Mouse (Mus musculus) gastrocnemius, postnatal 25 days (tissue): Measurements from ENCODE around the gene Abhd17a. TPM values are rescaled to one million over a fixed set of nuclear protein-coding genes. Genes with fewer than 3 reads are reported as not detected.

Source experiments
- DNase-seq: peaks from one replicate; pipeline ENCODE4 v3.0.0; 2022
- total RNA-seq, 2 experiments: library from RNA; stranded (reverse); gene quantifications; 1 replicate in 1 of 2; 2 replicates in 1 of 2; pipeline ENCODE4 v1.2.3; 2021

Abhd17a gene
- total RNA-seq, 2 experiments from 2014 or later, result 53.8 to 58.8 TPM

DNA sequence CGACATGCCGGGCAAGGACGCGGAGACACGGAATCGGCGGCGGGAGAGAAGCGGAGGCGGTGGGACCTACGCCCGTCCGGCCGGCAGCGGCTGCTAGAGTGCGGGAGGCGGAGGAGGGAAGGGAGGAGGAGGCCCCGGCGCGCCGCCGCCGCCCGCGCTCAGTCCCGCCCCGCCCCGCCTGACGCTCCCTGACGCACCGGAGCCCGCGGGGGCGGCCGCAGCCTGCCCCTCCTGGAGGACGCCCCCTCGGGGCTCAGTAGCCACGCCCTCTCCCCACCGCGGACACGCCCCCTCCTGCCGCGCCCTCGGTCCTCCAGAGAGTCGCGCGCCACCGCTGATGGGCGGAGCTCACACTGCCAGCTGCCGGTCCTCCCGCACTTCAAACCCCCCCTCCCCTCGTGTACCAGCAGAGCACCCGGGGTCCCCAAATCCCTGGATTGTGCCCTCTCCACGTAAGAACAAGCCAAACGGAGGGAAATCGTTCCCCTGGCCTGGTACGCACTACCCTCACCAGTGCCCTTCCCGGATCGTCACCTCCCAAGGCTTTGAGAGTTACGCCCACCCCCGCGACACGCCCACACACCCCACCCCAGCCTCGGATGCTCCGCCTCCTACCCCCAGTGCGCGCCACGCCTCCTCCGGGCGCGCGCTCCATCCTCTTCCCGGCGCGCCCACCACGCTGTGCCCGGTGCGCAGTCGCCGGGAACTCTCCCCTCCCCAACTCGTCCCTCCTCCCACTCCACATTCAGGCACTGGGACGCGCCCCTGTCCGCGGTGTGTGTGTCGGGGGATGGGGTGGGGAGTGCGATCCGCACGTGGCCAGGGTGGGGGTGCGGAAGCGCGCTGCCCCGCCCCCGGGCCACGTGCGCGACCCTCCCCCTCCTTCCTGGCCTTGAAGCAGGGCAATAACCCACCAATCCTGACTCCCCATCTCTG is 12.7 kb downstream of the Abhd17a start, which contains the start of gene Klf16:
TSS of gene Klf16 (minus strand) at position 127 of the 936 bp plus-strand sequence.
- peak; percentile 97 for DNase-seq

DNA sequence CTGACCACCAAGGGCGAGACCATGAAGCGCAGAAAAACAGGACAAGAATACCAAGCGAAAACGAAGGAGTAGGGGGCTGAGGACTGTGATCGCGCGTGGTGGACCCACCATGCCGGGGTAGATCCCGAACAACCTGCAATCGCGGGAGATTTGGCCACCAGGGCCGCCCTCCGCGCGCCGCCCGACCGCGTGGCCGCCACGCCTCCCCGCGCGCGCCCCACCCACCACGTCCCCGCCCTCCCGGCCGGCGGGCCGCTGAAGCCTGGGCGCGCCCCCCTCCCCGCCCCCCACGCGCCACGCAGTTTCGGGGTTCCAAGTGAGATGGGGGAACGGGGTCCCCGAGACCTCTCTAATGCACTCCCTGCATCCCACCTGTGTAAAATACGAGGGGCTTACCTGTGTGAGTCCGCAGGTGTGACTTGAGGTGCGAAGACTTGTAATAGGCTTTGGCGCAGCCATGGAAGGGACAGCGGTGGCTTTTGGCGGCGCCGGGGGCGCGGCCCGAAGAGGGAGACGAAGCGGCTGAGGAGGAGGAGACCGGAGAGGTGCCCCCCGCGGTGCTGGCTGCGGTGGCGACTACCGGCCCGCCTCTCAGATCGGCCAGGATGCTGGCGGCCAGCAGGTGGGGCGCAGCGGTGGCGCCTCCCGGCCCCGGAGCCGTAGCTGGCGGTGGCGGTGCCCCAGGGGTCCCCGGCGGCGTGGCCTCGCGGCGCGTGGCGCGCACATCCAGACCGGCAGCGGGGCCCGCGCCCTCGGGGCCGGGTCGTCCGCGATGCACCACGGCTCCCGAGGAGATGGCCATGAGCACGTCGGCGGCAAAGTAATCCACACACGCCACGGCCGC is 13.6 kb downstream of the Abhd17a start:
- peak; percentile 49 for DNase-seq

DNA sequence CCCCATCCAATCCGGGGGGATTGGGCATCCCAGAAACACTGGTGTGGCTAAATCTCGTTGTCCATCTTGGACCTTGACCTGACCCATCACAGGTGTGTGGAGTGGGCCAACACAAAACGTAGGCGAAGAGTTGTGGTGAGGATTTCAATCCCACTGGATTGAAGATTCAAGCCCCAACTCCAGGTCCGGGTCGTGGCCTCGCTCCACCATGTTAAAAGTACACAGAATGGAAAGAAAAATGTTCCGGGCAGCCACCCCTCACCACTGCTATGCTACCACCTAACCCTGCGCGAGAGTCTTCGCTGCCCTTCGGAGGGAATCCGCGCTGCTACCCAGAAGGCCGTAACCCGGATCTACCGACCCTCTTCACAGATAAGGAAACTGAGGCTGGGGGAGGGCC is 14.2 kb downstream of the Abhd17a start:
- DNase-seq, result no peak

DNA sequence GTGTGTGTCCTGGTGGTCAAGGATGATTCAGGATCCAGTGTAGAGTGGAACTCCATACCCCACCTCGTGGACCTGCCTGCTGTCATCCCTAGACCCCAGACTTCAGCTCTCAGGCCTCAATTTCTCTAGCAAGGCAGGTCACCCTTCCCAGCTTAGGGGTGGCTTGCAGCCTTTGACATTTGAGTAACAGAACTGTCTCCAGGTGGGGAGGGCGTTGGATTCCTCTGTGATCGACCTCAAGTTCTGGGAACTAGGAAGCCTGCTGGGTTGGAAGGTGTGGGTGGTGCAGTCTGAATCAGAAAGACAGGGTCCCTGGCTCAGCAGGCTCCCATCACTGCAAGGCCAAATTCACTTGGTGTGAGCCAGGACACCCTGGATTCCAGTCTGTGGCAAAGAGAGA is 15.2 kb downstream of the Abhd17a start:
- no peak for DNase-seq

DNA sequence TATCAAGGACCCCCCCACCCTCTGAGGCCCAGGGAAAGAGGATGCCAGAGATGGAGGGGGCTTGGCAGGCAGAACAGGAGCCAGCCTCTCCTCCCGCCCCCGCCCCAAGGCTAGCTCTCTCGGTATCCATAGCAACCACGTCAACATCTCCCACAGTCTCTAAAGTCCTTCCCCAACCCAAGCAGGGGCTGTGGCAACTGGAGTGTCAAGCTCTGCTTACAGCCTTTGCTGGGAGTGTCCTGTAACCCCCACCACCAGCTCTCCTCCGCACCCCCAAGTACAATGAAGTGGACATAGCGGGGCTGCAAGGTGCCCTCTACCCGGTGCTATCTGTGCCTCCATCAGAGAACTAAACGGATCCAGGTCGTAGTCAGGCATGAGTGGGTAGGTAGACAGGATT is 16.2 kb downstream of the Abhd17a start:
- DNase-seq, result no peak

DNA sequence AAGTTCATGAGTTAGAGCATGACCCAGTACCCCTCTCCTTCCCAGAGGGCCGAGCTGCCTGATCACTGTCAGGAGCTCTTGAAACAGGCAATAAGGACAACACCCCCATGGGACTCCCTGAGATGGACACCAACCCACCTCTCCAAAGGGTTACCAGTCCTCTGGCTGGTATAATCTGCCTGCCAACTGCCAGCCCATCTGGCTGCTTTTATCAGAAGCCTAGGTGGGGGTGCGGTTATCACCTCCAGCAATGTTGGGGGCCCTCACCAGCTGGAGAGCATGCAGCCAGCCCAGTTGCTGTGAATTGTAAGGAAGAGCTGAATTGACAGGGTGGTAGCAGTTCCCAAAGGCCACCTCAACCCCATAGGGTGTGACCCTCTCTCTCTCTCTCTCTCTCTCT is 17.7 kb downstream of the Abhd17a start:
- DNase-seq, result no peak

DNA sequence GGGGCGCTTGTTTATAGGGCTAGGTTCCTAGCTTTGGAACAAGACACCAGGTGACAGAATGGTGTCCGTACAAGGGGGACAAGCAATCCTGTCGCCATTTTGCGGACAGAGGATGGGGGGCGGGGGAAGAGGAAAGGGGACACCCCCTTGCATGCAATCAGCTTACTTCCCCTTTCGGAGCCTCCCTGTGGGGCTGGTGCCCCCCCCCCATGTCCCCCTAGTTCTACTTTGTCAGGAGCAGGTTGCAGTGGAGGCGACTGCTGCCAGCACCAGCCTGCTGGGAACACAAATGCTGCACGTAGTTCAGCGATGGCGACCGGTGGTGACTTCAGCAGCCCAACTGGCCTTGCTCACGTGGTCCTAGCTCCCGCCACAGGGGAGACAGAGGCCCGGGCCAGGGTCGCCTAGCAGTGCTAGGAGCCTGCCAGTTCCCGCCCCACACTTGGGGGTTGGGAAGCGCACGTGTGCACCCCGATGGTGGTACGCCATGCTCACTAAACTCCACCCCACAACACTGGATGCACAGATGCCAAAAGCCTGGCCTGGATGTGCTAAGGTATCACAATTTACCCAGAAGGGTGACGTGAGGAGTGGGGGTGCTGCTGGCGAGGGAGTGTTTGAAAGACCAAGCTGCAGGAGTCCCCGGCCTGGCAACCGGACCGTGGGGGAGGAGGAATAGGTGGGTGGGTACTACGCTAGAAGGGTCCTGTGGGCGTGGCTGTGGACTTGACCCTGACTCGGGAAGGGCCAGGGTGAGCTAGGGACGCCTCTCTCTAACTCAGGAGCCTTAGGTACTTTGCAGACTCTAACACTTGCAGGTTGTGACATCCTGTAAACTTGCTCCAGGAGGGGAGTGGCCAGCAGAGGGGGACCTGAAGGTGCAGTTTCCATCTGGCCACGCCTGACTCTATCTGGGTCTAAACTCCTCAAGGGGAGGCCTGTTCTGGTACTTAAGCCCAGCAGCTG is 19.0 kb downstream of the Abhd17a start:
- DNase-seq, result no peak

DNA sequence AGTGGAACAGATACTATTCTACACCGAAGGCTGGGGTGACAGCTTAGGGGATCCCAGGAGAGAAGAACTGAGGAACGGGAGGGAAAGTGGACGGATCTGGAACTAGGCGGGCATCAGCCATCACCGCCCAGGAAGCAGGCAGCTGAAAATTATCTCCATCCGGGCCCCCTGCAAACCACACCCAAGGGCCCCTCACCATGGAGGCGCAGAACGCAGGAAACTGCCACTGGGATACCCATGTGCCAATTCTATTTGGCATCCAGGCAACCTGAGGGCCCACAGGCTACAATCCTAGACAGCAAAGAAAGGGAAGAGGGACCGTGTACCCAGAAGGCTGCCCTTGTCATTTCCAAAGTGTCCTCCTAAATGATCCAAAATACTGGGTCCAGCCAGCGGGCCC is 19.7 kb downstream of the Abhd17a start:
- no peak for DNase-seq

DNA sequence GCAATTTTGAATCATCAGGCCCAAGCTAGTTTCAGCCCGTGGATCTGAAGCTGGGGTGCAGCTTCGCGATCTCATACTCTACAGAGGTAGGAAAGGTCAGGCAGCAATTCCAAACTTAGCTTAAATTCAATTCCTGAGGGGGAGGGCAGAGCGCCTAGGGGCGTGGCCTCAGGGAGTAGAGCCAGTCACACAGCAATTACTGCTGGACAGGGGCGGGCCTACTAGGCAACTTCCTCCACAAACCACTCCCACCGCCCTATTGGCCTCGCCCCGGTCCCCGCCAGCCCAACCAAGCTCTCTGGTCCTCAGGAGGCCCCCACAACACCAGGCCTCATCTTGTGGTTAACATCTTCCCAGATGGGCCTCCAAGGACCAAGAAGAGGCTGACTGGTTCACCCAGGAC is 20.5 kb downstream of the Abhd17a start:
- DNase-seq, result peak; percentile 83

DNA sequence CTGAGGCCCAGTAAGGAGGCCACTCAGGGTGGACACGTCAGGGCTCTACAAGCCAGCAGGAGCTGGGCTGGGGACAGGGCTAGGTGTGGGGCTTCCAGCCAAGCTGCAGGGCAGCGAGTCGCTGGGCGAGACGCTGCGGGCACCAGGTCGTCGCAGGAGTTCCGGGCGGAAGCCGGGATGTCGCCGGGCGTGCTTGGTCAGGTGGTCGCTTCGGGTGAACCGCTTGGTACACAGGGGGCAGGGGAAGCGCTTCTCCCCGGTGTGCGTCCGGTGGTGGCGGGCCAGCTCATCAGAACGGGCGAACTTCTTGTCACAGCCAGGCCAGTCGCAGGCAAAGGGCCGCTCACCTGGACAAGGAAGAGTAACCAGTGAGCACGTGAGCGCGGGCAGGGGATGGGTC is 21.3 kb downstream of the Abhd17a start:
- peak; percentile 11 for DNase-seq

DNA sequence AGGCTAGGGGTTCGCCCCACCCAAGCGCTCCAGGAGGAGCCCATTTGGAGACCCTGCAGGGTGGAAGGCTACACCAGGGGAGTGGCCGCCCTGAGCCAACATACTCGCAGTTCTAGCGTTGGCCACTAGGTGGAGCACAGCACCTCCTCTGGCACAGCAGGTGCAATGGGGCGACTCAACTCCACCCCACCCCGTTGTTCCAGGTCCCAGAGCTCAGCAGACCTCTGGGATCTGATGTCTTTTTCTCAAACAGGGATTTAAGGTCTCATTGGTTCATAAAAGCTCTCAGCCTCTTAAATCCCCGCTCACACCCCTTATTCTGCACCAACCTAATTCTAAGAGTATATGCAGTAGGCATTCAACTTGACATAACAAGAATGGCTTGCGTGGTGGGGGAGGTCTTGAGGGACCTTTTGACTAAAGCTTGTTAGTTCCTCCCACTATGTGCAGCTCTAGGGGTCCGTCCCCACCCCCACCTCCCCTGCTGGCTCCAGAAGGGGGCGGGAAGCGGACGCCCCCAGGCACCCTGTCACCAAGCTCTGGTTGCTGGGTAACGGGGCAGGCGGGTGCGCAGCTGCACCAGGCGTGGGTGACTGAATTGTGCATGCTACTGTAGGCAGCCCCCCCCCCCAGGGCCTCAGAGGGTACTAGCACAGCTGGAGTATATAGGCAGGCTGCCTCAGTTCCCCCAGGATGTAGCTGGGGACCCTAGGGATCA is 23.6 kb downstream of the Abhd17a start:
- peak; percentile 67 for DNase-seq

DNA sequence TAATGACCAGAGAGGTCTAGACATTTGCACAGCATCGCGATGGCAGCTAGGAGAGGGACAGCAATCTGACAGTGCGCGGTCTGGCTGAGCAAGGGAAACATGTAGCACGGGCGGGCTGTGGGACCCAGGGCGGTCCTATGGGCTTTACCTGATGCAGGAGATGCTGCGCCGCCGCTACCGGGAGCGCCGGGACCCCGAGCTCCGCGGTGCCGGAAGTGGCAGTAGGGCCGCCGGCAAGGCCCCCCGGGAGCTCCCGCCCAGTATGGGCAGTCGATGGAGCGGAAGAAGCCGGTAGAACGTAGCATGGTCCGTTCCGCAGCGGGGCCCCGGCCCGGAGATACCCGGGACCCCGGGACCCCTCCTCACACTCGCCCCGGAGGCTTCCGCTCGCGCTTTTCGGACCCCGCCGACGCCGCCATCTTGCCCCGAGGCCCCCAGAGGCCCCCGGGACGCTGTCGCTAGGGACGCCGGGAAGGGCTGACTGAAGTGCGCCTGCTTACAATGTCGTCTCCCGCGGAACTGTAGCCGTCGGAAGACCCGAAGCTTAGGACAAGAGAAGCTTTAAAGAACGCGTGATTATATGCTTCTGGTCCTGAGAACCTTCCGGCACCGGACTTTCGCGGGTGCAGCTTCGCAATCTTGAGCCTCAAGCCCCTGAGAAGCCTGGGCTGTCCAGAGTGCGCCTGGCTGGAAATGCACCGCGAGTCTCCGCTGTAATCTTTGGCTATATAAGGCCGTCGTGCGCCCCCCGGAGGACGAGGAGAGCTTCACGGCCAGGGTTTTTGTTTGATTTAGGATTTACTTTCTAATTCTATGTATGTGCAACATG is 28.8 kb downstream of the Abhd17a start, which contains the start of gene Rexo1:
TSS of gene Rexo1 (minus strand) at position 445 of the 829 bp plus-strand sequence.
- peak; percentile 88 for DNase-seq

DNA sequence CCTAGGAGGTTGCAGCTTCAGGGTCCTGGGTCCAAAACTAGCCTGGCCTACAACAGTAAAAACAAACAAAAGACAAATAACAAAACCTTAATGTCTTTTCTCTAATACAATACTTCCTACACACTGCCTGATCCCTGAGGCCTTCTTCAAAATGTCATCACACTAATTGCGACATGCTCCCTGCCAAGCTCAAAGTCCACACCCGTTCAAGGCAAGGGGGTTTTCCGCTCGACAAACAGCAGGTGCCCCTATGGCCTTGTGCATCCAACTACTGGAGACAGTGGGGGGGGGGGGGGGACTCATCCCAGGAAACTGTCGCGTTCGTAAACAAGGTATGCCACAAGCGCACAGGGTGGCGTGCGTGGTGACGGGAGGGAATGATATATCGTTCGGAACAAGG is 29.5 kb downstream of the Abhd17a start:
- no peak for DNase-seq

DNA sequence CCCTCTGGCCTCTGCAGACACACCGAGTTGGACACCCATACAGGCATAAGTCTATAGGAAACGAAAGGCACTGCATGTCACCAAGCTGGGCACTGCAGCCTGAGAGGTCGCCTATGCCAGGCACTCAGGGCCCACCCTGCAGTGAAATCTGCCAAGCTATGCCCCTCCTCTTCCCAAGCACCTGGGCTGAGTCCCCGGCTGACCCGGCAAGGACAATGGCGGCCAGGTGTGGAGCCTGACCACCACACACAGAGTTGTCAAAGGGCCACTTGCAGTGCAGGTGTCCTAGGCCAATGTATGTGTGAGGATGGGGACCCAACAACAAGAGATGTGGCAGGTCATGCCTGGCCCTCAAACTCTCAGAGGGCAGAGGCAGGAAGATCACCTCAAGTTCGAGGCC is 30.7 kb downstream of the Abhd17a start:
- DNase-seq, result no peak

DNA sequence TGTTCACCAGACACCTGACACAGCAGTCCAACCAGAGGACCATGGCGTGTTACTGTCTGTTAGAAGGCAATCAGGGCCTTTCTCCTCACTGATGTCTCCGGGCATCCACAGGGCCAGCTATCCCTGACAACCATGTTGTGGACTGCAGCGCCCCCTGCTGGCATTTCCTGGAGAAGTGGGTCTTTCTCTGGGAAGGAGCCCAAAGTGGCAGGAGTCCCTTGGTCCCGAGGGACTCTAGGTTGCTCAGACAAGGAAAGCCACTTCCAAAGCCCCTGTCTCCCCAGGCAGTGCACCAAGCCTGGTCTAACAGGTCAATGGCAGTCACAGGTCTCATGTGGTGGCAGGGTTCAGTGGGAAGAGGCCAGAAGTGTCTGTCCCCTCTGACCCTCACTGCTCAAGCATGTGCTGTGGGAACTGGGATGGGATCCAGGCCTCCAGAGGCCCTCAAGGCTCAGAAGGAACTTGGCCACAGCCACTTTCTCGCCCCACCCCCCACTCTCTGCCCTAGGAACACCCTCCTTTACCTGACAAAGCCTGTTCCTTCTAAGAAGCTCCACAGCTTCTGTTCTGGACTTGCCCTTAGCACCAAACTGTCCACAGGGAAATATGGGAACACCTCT is 32.7 kb downstream of the Abhd17a start:
- DNase-seq, result no peak

DNA sequence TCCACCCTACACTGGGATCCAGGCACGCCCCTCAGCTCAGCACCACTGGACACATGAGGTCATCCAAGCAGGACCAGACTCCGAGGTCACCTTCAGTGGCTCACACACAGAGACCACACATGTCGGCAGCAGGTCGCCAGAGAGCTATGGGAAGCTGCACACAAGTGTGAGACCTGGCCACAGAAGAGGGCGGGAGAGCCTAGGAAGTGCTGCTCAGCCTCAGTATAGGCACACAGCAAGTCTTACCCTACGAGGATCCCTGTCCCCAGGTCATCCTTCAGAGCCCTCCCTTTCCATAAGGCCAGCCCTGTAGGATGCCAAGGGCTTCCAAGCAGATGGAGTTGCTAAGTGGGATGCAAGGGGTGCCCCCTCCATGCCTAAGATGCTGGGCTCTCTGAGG is 36.1 kb downstream of the Abhd17a start:
- no peak for DNase-seq

DNA sequence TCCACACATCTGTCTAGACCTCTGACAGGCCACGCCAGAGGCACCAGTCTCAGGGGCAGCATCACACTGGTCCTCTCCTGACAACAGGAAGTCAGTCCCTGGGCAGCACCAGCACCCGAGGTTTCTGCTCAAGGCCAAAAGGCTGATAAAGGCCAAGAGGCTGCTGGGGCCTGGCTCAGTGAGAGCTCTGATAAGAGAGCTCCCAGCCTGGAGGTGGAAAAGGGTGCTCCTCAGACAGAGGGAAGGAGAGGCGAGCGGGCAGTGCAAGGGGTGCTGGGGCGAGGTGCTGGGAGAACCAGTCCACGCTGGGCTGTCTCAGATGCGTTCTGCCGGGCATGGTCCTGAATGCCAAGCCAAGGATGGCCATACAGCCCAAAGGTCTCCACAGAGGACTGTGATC is 36.6 kb downstream of the Abhd17a start:
- no peak for DNase-seq

DNA sequence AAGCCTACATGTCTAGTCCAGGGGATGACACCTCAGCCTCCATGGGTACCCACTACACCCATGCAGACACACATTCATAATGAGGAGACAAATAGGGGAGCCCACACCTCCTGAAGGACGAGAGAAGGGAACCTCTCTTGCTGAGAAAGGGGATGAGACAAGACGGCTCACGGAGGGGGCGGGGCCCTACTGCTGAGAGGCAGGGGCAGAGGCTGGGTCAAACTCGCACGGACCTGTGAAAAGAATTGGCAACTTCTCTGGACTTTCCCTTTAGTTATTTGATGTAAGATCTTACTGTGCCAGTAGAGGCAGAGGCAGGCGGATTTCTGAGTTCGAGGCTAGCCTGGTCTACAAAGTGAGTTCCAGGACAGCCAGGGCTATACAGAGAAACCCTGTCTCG is 37.8 kb downstream of the Abhd17a start:
- no peak for DNase-seq

DNA sequence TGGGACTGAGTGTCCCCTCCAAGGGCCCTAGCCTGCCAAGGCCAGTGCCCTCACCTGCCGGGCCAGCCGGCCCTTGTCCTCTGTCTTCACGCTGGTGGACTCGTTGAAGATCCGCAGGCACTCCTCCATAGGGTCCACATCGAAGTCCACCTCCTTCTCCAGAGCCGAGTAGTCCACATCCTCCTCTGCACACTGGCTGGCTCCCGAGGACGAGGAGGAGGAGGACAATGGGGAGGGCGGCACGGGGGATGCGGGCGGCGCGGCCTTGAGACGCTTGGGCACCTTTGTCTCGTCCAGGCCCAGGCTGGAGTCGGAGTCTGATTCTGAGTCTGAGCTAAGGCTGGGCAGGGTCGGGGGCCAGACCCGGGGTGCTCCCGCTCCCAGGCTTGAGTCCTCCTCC is 40.9 kb downstream of the Abhd17a start:
- no peak for DNase-seq
